Mouse (Mus musculus): ENCODE measurements around the gene Fam170b.

Gene Fam170b

GRCm38 (mm10) chr14:32827994-32828650 lies 5.6 kb upstream of the Fam170b start:
- no peak for DNase-seq (ENCODE audit: low spot score)

GRCm38 (mm10) chr14:32835181-32835580 lies 1.4 kb downstream of the Fam170b start:
- no peak for DNase-seq (ENCODE audit: low spot score)

- no peak for DNase-seq (ENCODE audit: low spot score)
Observed at GRCm38 (mm10) chr14:32835596-32835995, 1.8 kb downstream of the Fam170b start.

- no peak for DNase-seq (ENCODE audit: low spot score)
Observed at GRCm38 (mm10) chr14:32836191-32836590, 2.4 kb downstream of the Fam170b start.

GRCm38 (mm10) chr14:32842052-32842451 lies 8.3 kb downstream of the Fam170b start:
- no peak for DNase-seq (ENCODE audit: low spot score)

- no peak for DNase-seq (ENCODE audit: low spot score)
Observed at GRCm38 (mm10) chr14:32854059-32854458, 20.3 kb downstream of the Fam170b start.

- DNase-seq (ENCODE audit: low spot score), result no peak
Observed at GRCm38 (mm10) chr14:32856246-32856645, 22.5 kb downstream of the Fam170b start.

- no peak for DNase-seq (ENCODE audit: low spot score)
Observed at GRCm38 (mm10) chr14:32856681-32857328, 23.0 kb downstream of the Fam170b start, which contains the start of gene Vstm4. Gene Vstm4, plus strand, starts transcription at chr14:32856756.

- no peak for DNase-seq (ENCODE audit: low spot score)
Observed at GRCm38 (mm10) chr14:32858361-32858760, 24.6 kb downstream of the Fam170b start.

GRCm38 (mm10) chr14:32858941-32859510 lies 25.3 kb downstream of the Fam170b start:
- DNase-seq (ENCODE audit: low spot score), result no peak

- no peak for DNase-seq (ENCODE audit: low spot score)
Observed at GRCm38 (mm10) chr14:32859831-32860569, 26.2 kb downstream of the Fam170b start.

GRCm38 (mm10) chr14:32861149-32861581 lies 27.4 kb downstream of the Fam170b start:
- DNase-seq (ENCODE audit: low spot score), result no peak

GRCm38 (mm10) chr14:32861656-32862055 lies 27.9 kb downstream of the Fam170b start:
- no peak for DNase-seq (ENCODE audit: low spot score)

- no peak for DNase-seq (ENCODE audit: low spot score)
Observed at GRCm38 (mm10) chr14:32865331-32865730, 31.6 kb downstream of the Fam170b start.

GRCm38 (mm10) chr14:32871963-32872362 lies 38.2 kb downstream of the Fam170b start:
- DNase-seq (ENCODE audit: low spot score), result no peak

GRCm38 (mm10) chr14:32877549-32877948 lies 43.8 kb downstream of the Fam170b start:
- DNase-seq (ENCODE audit: low spot score), result no peak

- DNase-seq (ENCODE audit: low spot score), result no peak
Observed at GRCm38 (mm10) chr14:32880332-32880731, 46.6 kb downstream of the Fam170b start.

GRCm38 (mm10) chr14:32881693-32882092 lies 47.9 kb downstream of the Fam170b start:
- no peak for DNase-seq (ENCODE audit: low spot score)
